Mouse (Mus musculus): ENCODE measurements around the gene Bicra. TPM values are rescaled to one million over a fixed set of nuclear protein-coding genes. Genes with fewer than 3 reads are reported as not detected.

Bicra gene
- total and polyA plus RNA-seq, 3 experiments, result 1.1 to 52.1 (median 52.1) TPM

- peak overlapping the region; percentile 88; the same call in 1 of the 2 replicates for H3K4me3 ChIP-seq (ENCODE audit: low read depth, low read length)
- ATAC-seq (ENCODE audit: extremely low read depth, insufficient number of reproducible peaks, low FRiP score, poor library complexity, severe bottlenecking) (no peak), DNase-seq (ENCODE audit: low spot score) (no peak)
- TF ChIP-seq POLR2AphosphoS5 (IDR thresholded peaks at IDR 0.05; ENCODE audit: insufficient replicate concordance, low read depth, low read length), result no peak
- TF ChIP-seq GATA2 (IDR thresholded peaks at IDR 0.05; ENCODE audit: borderline replicate concordance, low read depth, low read length), result no peak
- no peak for TF ChIP-seq CTCF (IDR thresholded peaks at IDR 0.05; ENCODE audit: low read depth, low read length)
- no peak for TF ChIP-seq GATA1 (IDR thresholded peaks at IDR 0.05; ENCODE audit: borderline replicate concordance, low read length)
- peaks cover 43% of the 10 kb centered on the region for H3K36me3 ChIP-seq (replicated peaks)
- no peaks in the 10 kb centered on the region for H3K27me3 ChIP-seq (ENCODE audit: insufficient read depth, low read length)
- no peaks in the 10 kb centered on the region for H3K9me3 ChIP-seq (replicated peaks)
- peaks cover 60% of the 10 kb centered on the region for H3K4me1 ChIP-seq (ENCODE audit: insufficient read depth, low read depth, low read length)
Measured at GRCm38 (mm10) chr7:16045538-16045937, 2.2 kb downstream of the Bicra start.

GRCm38 (mm10) chr7:16044531-16044930 lies 3.2 kb downstream of the Bicra start:
- H3K36me3 ChIP-seq (replicated peaks), result peaks cover 46% of the 10 kb centered on the region
- no peak for TF ChIP-seq CTCF (IDR thresholded peaks at IDR 0.05; ENCODE audit: low read depth, low read length)
- TF ChIP-seq TAL1 (conservative IDR thresholded peaks at IDR 0.05; ENCODE audit: low read depth, low read length), result no peak
- no peak for TF ChIP-seq GATA2 (IDR thresholded peaks at IDR 0.05; ENCODE audit: borderline replicate concordance, low read depth, low read length)
- no peak for TF ChIP-seq POLR2AphosphoS5 (IDR thresholded peaks at IDR 0.05; ENCODE audit: insufficient replicate concordance, low read depth, low read length)
- TF ChIP-seq GATA1 (IDR thresholded peaks at IDR 0.05; ENCODE audit: borderline replicate concordance, low read length), result no peak
- H3K27me3 ChIP-seq (ENCODE audit: insufficient read depth, low read length), result no peaks in the 10 kb centered on the region
- H3K9me3 ChIP-seq (replicated peaks), result no peaks in the 10 kb centered on the region
- peaks cover 51% of the 10 kb centered on the region for H3K4me1 ChIP-seq (ENCODE audit: insufficient read depth, low read depth, low read length)
- DNase-seq (ENCODE audit: low spot score) (no peak), ATAC-seq (ENCODE audit: extremely low read depth, insufficient number of reproducible peaks, low FRiP score, poor library complexity, severe bottlenecking) (no peak)
- no peak overlapping the region for H3K4me3 ChIP-seq (ENCODE audit: low read depth, low read length)

GRCm38 (mm10) chr7:16043861-16044435 lies 3.8 kb downstream of the Bicra start:
- H3K27me3 ChIP-seq (ENCODE audit: insufficient read depth, low read length), result no peaks in the 10 kb centered on the region
- H3K9me3 ChIP-seq (replicated peaks), result no peaks in the 10 kb centered on the region
- no peak for ATAC-seq (ENCODE audit: extremely low read depth, insufficient number of reproducible peaks, low FRiP score, poor library complexity, severe bottlenecking)
- peaks cover 51% of the 10 kb centered on the region for H3K36me3 ChIP-seq (replicated peaks)
- DNase-seq (ENCODE audit: low spot score), result no peak
- no peak for TF ChIP-seq TAL1 (conservative IDR thresholded peaks at IDR 0.05; ENCODE audit: low read depth, low read length)
- peaks cover 49% of the 10 kb centered on the region for H3K4me1 ChIP-seq (ENCODE audit: insufficient read depth, low read depth, low read length)
- no peak overlapping the region for H3K4me3 ChIP-seq (ENCODE audit: low read depth, low read length)

GRCm38 (mm10) chr7:16042850-16043775 lies 4.6 kb downstream of the Bicra start:
- ATAC-seq (ENCODE audit: extremely low read depth, insufficient number of reproducible peaks, low FRiP score, poor library complexity, severe bottlenecking) (no peak), DNase-seq (ENCODE audit: low spot score) (no peak)
- Histone ChIP-seq H3K4me3 (ENCODE audit: low read depth, low read length) (no peak overlapping the region), H3K36me3 (replicated peaks) (peaks cover 58% of the 10 kb centered on the region), H3K4me1 (ENCODE audit: insufficient read depth, low read depth, low read length) (peaks cover 43% of the 10 kb centered on the region), H3K9me3 (replicated peaks) (no peaks in the 10 kb centered on the region), H3K27me3 (ENCODE audit: insufficient read depth, low read length) (no peaks in the 10 kb centered on the region)
- TF ChIP-seq GATA2 (IDR thresholded peaks at IDR 0.05; ENCODE audit: borderline replicate concordance, low read depth, low read length) (no peak), TAL1 (conservative IDR thresholded peaks at IDR 0.05; ENCODE audit: low read depth, low read length) (no peak), CTCF (IDR thresholded peaks at IDR 0.05; ENCODE audit: low read depth, low read length) (no peak), POLR2AphosphoS5 (IDR thresholded peaks at IDR 0.05; ENCODE audit: insufficient replicate concordance, low read depth, low read length) (no peak), GATA1 (IDR thresholded peaks at IDR 0.05; ENCODE audit: borderline replicate concordance, low read length) (no peak)

DNA sequence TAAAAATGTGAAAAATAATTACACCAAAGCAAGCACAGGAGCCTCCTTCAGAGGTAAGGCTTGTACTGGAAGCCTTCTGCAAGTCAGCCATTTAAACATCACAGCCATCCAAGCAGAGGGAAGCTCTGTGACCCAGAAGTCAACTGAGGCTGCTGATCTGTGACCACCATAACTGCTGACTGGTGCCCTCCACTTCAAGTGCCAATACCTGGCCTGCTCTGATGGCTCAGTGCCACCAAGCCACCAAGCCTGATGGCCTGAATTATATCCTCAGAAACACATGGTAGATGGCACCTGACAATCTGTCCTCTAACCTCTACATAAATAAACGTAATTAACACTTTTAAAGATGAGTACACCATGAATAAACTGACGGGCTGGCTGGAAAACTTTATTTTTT lies 6.5 kb downstream of the Bicra start:
- ATAC-seq (ENCODE audit: extremely low read depth, insufficient number of reproducible peaks, low FRiP score, poor library complexity, severe bottlenecking), result no peak
- H3K4me1 ChIP-seq (ENCODE audit: insufficient read depth, low read depth, low read length), result peaks cover 40% of the 10 kb centered on the region

GRCm38 (mm10) chr7:16039363-16039762 lies 8.4 kb downstream of the Bicra start:
- Histone ChIP-seq H3K4me3 (ENCODE audit: low read depth, low read length) (no peak overlapping the region), H3K9me3 (replicated peaks) (no peaks in the 10 kb centered on the region), H3K36me3 (replicated peaks) (peaks cover 62% of the 10 kb centered on the region), H3K4me1 (ENCODE audit: insufficient read depth, low read depth, low read length) (peaks cover 21% of the 10 kb centered on the region), H3K27me3 (ENCODE audit: insufficient read depth, low read length) (no peaks in the 10 kb centered on the region)
- no peak for TF ChIP-seq CTCF (IDR thresholded peaks at IDR 0.05; ENCODE audit: low read depth, low read length)
- TF ChIP-seq TAL1 (conservative IDR thresholded peaks at IDR 0.05; ENCODE audit: low read depth, low read length), result no peak
- no peak for TF ChIP-seq POLR2AphosphoS5 (IDR thresholded peaks at IDR 0.05; ENCODE audit: insufficient replicate concordance, low read depth, low read length)
- TF ChIP-seq GATA1 (IDR thresholded peaks at IDR 0.05; ENCODE audit: borderline replicate concordance, low read length), result no peak
- TF ChIP-seq GATA2 (IDR thresholded peaks at IDR 0.05; ENCODE audit: borderline replicate concordance, low read depth, low read length), result no peak
- ATAC-seq (ENCODE audit: extremely low read depth, insufficient number of reproducible peaks, low FRiP score, poor library complexity, severe bottlenecking) (no peak), DNase-seq (ENCODE audit: low spot score) (no peak)

More for the DNA sequence above, 6.5 kb downstream of the Bicra start:
- H3K27me3 ChIP-seq (ENCODE audit: insufficient read depth, low read length), result no peaks in the 10 kb centered on the region
- no peaks in the 10 kb centered on the region for H3K9me3 ChIP-seq (replicated peaks)
- peaks cover 68% of the 10 kb centered on the region for H3K36me3 ChIP-seq (replicated peaks)
- TF ChIP-seq TAL1 (conservative IDR thresholded peaks at IDR 0.05; ENCODE audit: low read depth, low read length) (no peak), GATA1 (IDR thresholded peaks at IDR 0.05; ENCODE audit: borderline replicate concordance, low read length) (no peak), GATA2 (IDR thresholded peaks at IDR 0.05; ENCODE audit: borderline replicate concordance, low read depth, low read length) (no peak), CTCF (IDR thresholded peaks at IDR 0.05; ENCODE audit: low read depth, low read length) (no peak), POLR2AphosphoS5 (IDR thresholded peaks at IDR 0.05; ENCODE audit: insufficient replicate concordance, low read depth, low read length) (no peak)
- no peak for DNase-seq (ENCODE audit: low spot score)
- no peak overlapping the region for H3K4me3 ChIP-seq (ENCODE audit: low read depth, low read length)
